Mouse (Mus musculus): ENCODE data around the gene Thap4.

Thap4 gene

DNA sequence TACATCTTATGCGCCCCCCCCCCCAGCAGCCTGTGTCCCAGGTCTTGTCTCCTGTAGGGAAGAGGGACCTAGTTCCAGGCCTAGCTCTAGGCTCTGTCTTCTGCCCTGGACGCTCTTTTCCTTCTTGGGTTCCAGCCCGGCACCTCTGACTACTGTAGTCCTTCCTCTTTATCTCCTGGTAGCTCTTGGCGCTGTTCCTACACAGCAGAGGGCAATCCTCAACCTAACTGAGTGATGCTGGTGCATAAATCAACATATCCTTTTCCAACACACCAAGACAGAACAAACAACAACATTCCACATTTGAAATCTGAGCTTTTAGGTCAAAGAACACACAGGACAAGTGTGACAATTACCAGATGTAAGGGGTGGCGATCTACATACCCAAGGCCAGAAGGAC lies 8.5 kb downstream of the Thap4 start:
- DNase-seq (ENCODE audit: low read depth, low spot score) = peak; percentile 18

DNA sequence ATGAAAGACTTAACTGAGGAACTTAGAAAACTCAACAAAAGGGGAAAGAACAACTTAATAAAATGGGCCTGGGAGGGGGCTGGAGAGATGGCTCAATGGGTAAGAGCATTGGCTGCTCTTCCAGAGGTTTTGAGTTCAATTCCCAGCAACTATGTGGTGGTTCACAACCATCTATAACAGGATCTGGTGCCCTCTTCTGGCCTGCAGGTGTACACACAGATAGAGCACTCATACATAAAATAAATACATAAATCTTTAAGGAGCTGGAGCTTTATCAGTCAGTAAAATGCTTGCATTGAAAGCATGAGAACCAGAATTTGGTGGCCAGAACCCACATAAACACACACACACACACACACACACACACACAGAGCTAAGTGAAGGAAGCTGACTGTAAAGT lies 11.8 kb downstream of the Thap4 start:
- DNase-seq (ENCODE audit: low read depth, low spot score) = peak; percentile 62

DNA sequence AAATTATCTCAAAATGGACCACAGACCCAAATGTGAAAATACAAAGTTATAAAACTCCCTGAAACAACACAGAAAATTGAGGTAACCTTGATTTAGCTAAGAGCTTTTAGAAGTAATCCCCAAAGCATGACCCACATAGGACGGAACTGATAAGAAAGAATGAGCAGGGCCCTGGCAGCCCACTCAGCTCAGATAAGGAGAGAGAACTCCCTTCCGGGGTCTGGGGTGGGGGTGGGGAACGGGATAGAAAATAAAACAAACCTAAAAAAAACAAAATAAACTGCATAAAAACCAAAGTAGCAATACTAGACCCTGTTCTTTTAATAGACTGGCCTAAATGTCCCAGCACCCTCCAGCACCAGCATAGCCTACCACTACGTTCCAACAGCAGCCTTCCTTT lies 12.7 kb downstream of the Thap4 start:
- DNase-seq (ENCODE audit: low read depth, low spot score) = no peak

DNA sequence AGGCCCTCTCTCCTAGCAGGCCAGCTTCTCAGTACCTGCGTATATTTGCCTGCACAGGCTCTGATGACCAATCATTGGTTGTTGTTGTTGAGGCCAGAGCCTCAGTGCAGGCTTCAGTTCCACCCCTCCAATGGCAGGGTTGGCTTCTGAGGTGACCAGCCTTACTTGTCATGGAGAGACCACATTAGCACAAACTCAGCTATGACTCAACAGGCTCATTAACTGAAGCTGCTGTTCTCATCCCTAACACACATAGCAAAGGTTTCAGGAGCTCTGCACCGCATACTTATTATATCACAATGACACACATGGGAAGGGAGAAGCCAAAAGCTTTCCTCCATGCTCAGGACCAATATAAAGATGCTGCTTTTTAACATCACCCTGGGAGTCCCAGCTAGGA lies 14.0 kb downstream of the Thap4 start:
- no peak for DNase-seq (ENCODE audit: low read depth, low spot score)

- peak; percentile 49 for DNase-seq (ENCODE audit: low read depth, low spot score)
Measured at GRCm38 (mm10) chr1:93737711-93738110, 17.0 kb downstream of the Thap4 start.

- no peak for DNase-seq (ENCODE audit: low read depth, low spot score)
Measured at GRCm38 (mm10) chr1:93735859-93736258, 18.8 kb downstream of the Thap4 start.

DNA sequence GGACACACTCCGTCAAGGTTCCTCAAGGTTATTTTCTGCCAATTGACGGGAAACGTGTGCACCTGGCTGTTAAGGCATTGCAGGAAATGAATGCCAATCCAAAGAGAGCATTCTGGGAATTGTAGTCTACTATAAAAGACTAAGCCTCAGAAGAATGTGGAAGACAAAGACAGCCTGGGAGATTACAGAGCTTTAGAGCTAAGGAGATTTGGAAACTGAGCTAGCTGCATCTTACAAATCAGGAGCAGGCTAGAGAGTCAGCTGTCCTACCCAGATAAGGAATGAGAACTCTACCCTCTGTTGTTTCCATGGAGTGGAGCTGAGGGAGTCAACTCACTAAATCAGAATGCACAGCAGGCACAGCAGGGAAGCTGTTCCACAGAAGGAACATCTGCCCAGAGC lies 22.8 kb downstream of the Thap4 start:
- peak; percentile 51 for DNase-seq (ENCODE audit: low read depth, low spot score)

DNA sequence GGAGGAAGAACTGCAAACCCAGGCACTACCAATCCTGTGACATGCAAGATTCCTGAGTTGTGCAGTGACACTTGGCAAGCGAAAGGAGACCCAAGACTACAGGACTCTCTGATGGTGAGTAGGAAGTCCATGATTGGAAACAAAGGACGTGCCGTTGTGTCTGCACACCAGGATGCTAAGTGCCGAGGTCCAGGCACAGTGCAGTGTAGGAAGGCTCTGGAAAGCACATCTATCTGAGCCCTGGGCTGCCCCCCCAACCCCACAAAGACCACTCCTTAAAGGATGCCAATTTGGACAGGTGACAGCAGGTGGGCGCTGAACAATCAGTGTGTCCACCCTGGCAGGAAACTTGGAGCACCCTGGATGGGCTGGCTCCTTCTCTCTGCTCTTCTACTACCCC lies 23.6 kb downstream of the Thap4 start:
- DNase-seq (ENCODE audit: low read depth, low spot score) = no peak

DNA sequence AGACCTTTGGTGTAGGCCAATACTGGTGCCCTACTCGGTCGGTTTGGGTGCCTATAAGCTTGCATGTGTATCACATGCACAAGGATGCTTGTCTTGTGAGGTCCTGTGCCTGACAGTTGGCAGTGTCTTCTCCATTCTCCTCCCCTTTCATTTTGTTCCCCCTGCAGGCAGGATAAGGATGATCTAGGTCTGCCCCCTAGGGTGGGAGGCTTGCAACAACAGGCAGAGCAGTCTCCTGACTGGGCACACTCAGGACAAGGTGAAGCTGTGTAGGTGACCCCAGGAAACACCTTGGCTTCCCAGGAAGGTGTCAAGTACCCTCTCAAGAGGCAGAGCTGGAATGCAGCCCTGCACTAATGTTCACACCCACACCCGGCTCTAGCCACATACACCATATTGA lies 27.7 kb downstream of the Thap4 start:
- peak; percentile 76 for DNase-seq (ENCODE audit: low read depth, low spot score)

DNA sequence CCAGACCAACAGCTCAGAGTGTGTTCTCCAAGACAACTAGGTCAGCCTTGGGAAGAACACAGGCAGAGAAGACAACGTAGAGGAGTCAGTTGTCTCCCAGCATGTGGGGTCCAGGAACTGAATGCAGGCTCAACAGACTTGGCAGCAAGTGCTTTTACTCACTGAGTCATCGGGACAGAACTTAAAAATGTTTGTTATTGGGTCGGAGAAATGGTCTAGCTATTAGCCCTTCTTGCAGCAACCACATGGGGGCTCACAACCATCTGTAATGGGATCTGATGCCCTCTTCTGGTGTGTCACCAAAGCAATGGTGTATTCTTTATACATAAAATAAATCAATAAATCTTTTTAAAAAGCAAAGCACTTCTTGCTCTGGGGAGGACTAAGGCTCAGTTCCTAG lies 28.5 kb downstream of the Thap4 start:
- no peak for DNase-seq (ENCODE audit: low read depth, low spot score)

- peak; percentile 36 for DNase-seq (ENCODE audit: low read depth, low spot score)
Measured at GRCm38 (mm10) chr1:93725665-93726064, 29.0 kb downstream of the Thap4 start.

DNA sequence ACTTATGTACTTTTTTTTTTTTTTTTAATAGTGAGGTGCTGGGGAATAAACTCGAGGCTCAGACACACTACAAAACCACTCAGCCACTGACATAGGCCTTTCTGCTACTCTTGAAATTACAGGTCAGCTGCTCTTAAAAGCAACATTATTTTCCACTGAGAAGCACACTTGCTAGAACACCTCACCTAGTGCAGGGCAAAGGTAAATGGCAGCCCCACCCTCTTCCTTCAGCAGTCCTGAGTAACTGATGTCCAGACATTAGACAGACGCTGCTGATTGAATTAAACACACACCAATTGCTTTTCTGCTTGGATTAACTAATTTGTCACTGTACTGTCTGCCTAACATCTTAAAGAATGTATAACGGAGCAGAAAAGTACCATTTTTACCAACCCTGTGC lies 30.0 kb downstream of the Thap4 start:
- no peak for DNase-seq (ENCODE audit: low read depth, low spot score)

DNA sequence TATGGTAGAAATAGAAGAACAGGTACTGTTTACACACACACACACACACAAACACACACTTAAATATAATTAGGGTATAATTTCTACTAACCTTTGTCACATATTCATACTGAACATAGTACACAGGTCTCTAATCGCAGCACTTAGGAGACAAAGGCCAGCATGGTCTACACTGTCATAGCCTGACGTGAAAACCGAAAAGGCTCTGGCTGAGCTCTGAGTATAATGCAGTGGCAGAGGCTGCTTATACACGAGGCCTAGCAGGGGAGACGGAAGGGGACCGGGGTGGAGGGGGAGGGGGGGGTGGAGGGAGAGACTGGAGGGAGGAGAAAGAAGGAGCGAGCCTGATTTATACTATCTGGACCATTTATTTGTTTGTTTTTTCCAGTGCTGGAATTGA lies 33.1 kb downstream of the Thap4 start:
- DNase-seq (ENCODE audit: low read depth, low spot score) = no peak

- DNase-seq (ENCODE audit: low read depth, low spot score) = no peak
Measured at GRCm38 (mm10) chr1:93716166-93716565, 38.5 kb downstream of the Thap4 start.

GRCm38 (mm10) chr1:93705389-93705788 lies 49.3 kb downstream of the Thap4 start:
- DNase-seq (ENCODE audit: low read depth, low spot score) = peak; percentile 77

GRCm38 (mm10) chr1:93704341-93704740 lies 50.3 kb downstream of the Thap4 start:
- no peak for DNase-seq (ENCODE audit: low read depth, low spot score)

GRCm38 (mm10) chr1:93703472-93704048 lies 51.1 kb downstream of the Thap4 start:
- DNase-seq (ENCODE audit: low read depth, low spot score) = no peak

DNA sequence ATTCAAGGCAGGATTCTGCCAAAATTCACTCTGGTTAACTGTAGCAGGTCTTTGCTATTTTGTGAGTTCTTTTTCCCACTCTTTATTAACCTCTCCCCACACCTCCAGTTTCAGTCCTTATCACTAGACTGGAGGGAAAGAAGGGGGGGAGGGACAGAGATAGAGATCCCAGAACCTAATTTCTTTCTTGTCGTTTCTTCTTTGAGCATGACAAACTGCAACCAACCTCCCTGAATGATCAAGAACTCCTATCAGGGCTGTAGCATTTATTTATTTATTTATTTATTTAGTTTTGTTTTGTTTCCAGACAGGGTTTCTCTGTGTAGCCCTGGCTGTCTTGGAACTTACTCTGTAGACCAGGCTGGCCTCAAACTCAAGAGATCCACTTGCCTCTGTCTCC lies 52.6 kb downstream of the Thap4 start:
- DNase-seq (ENCODE audit: low read depth, low spot score) = no peak

- no peak for DNase-seq (ENCODE audit: low read depth, low spot score)
Measured at GRCm38 (mm10) chr1:93699159-93699558, 55.5 kb downstream of the Thap4 start.

DNA sequence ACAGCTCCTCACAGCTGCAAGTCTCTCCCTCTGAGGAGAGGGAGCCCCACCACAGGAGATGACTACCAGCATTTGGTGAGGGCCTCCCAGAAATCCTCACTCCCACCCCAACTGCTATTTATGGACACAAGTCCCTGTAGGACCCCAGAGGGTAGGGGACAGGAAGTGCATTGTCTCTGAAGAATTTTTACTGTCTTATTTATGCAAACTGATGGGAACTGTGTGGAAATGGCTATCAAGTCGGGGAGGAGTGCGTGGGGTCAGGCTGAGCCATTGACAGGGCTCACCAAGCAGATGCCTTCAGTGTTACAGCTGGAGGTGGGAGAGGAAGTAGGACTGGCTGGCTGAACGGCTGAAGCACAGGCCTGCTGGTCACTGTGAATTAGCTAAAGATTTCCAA lies 57.3 kb downstream of the Thap4 start:
- no peak for DNase-seq (ENCODE audit: low read depth, low spot score)

DNA sequence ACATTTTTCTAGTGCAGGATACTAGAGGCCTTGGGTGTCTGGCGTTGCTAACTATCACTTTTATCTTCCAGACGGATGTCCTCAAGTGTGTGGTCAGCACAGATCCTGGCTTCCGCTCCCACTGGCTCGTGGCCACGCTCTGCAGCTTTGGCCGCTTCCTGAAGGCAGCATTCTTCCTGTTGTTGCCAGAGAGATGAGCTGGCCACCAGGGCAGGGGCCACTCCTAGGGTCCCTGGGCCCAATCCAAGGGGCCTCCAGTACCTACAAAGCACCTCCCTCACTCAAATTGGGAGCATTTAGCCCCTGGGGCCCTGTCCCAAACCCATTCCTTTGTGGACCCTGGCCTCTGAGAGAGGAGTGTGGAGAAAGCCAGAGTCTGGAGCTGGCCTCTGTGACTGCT lies 59.7 kb downstream of the Thap4 start:
- DNase-seq (ENCODE audit: low read depth, low spot score) = no peak

DNA sequence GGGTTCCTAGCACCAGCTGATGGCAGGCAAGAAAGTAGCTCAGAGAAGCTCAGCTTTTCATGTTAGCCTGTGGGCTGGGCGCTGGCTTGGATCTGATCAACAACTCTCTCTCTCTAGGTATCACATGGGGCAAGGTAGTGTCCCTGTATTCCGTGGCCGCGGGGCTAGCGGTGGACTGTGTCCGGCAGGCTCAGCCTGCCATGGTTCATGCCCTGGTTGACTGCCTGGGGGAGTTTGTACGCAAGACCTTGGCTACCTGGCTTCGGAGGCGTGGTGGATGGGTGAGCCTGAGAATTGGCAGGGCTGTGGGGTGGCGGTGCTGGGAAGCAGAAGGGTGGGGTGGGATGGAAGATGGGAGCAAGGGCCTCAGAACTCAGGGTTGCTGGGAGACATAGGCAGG lies 60.7 kb downstream of the Thap4 start:
- no peak for DNase-seq (ENCODE audit: low read depth, low spot score)

DNA sequence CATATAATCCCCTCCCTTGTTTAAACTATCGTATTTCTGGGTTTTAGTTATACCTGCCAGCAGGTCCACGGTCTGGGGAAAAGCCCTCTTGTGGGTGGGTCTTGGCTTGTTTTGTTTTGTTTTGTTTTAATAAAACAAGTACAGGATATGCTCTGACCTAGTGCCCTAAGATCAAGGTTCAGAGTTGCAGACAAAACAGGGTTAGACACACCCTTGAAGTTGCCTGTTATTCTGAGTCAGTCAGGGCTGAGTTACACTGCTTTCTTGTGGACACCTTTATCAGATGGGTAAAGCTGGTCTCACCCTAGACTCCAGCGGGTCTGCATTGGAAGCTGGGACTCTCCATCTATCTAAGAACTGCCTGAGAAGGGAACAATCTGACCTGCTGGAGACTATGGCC lies 61.2 kb downstream of the Thap4 start:
- no peak for DNase-seq (ENCODE audit: low read depth, low spot score)

- DNase-seq (ENCODE audit: low read depth, low spot score) = no peak
Measured at GRCm38 (mm10) chr1:93692773-93693172, 61.9 kb downstream of the Thap4 start.
